Mouse (Mus musculus) cerebellum, adult 11 months (tissue): ENCODE data around the gene Amhr2.

Experiments used
- DNase-seq: peaks from one replicate; pipeline ENCODE4 v3.0.0; 2022

The Amhr2 gene

GRCm38 (mm10) chr15:102473246-102473645 lies 28.1 kb downstream of the Amhr2 start:
- no peak for DNase-seq

- DNase-seq, result no peak
Measured at GRCm38 (mm10) chr15:102474520-102474919, 29.4 kb downstream of the Amhr2 start.

GRCm38 (mm10) chr15:102483136-102483535 lies 38.0 kb downstream of the Amhr2 start:
- DNase-seq, result no peak

GRCm38 (mm10) chr15:102485853-102486252 lies 40.7 kb downstream of the Amhr2 start:
- no peak for DNase-seq

GRCm38 (mm10) chr15:102487664-102488063 lies 42.5 kb downstream of the Amhr2 start:
- DNase-seq, result no peak

GRCm38 (mm10) chr15:102498322-102498721 lies 53.2 kb downstream of the Amhr2 start:
- DNase-seq, result no peak

GRCm38 (mm10) chr15:102499370-102499769 lies 54.2 kb downstream of the Amhr2 start:
- no peak for DNase-seq

GRCm38 (mm10) chr15:102499851-102500250 lies 54.7 kb downstream of the Amhr2 start:
- DNase-seq, result no peak

GRCm38 (mm10) chr15:102500479-102500878 lies 55.3 kb downstream of the Amhr2 start:
- DNase-seq, result no peak

- DNase-seq, result no peak
Measured at GRCm38 (mm10) chr15:102501084-102501814, 56.1 kb downstream of the Amhr2 start.

- no peak for DNase-seq
Measured at GRCm38 (mm10) chr15:102502254-102502840, 57.2 kb downstream of the Amhr2 start.

GRCm38 (mm10) chr15:102503447-102503846 lies 58.3 kb downstream of the Amhr2 start, which contains the start of gene Gm10337:
Gene Gm10337 (plus strand): TSS chr15:102503722.
- DNase-seq, result no peak
